Mouse (Mus musculus) lung, postnatal 4 days (tissue): ENCODE results near the gene Adipor2.
A peak's percentile ranks its signal among the peaks of the same experiment; 100 is the strongest.

Experiments used
- DNase-seq, 2 experiments: peaks; one replicate each; pipeline ENCODE4 v3.0.0; 2021

Adipor2 gene

GRCm38 (mm10) chr6:119419412-119419811, 1.9 kb upstream of the Adipor2 start:
- DNase-seq: no peak

GRCm38 (mm10) chr6:119418392-119419251, 1.1 kb upstream of the Adipor2 start:
- DNase-seq: peak; percentile 42 to 57

GRCm38 (mm10) chr6:119417821-119418220, 317 bp upstream of the Adipor2 start:
- no peak for DNase-seq

GRCm38 (mm10) chr6:119416643-119417042, 861 bp downstream of the Adipor2 start:
- no peak for DNase-seq

GRCm38 (mm10) chr6:119414262-119415043, 3.1 kb downstream of the Adipor2 start:
- DNase-seq: no peak

GRCm38 (mm10) chr6:119412588-119412987, 4.9 kb downstream of the Adipor2 start:
- DNase-seq: no peak

- DNase-seq: no peak
Observed at GRCm38 (mm10) chr6:119411511-119411910, 6.0 kb downstream of the Adipor2 start.

GRCm38 (mm10) chr6:119409766-119410165, 7.7 kb downstream of the Adipor2 start:
- no peak for DNase-seq

GRCm38 (mm10) chr6:119408582-119408981, 8.9 kb downstream of the Adipor2 start:
- no peak for DNase-seq

GRCm38 (mm10) chr6:119407818-119408217, 9.7 kb downstream of the Adipor2 start:
- DNase-seq: no peak

- DNase-seq: no peak
Observed at GRCm38 (mm10) chr6:119406528-119406927, 11.0 kb downstream of the Adipor2 start.

- no peak for DNase-seq
Observed at GRCm38 (mm10) chr6:119405310-119405709, 12.2 kb downstream of the Adipor2 start.

- DNase-seq: no peak
Observed at GRCm38 (mm10) chr6:119404854-119405253, 12.7 kb downstream of the Adipor2 start.

GRCm38 (mm10) chr6:119402976-119403375, 14.5 kb downstream of the Adipor2 start:
- DNase-seq: no peak

GRCm38 (mm10) chr6:119401545-119402304, 15.8 kb downstream of the Adipor2 start:
- no peak for DNase-seq

GRCm38 (mm10) chr6:119400649-119401048, 16.9 kb downstream of the Adipor2 start:
- no peak for DNase-seq

- DNase-seq: no peak
Observed at GRCm38 (mm10) chr6:119399371-119399770, 18.1 kb downstream of the Adipor2 start.

- DNase-seq: peak; percentile 81 to 87
Observed at GRCm38 (mm10) chr6:119396309-119396634, 21.2 kb downstream of the Adipor2 start.

- peak in 1 of 2 experiments; percentile 31 for DNase-seq
Observed at GRCm38 (mm10) chr6:119395421-119396308, 21.8 kb downstream of the Adipor2 start.

- peak in 1 of 2 experiments; percentile 33 for DNase-seq
Observed at GRCm38 (mm10) chr6:119392836-119393235, 24.7 kb downstream of the Adipor2 start.

- no peak for DNase-seq
Observed at GRCm38 (mm10) chr6:119390728-119391127, 26.8 kb downstream of the Adipor2 start.

- DNase-seq: no peak
Observed at GRCm38 (mm10) chr6:119389089-119389488, 28.4 kb downstream of the Adipor2 start.
